Mouse (Mus musculus) liver, embryonic 14.5 days (tissue): ENCODE measurements at regions not wholly inside any gene's neighbourhood (a gene's known extent, or its start where the extent isn't known, plus 50 kb on each side); places are given as distances from the start of the nearest gene placed in this dataset.

ENCODE experiments used
- CTCF ChIP-seq: IDR thresholded peaks from 2 replicates; pipeline ENCODE4 v1.5.1; 2016; ENCODE audit warnings: antibody characterized with exemption, low read depth, control low read depth
- EP300 ChIP-seq: IDR thresholded peaks from 2 replicates; pipeline ENCODE4 v1.6.1; 2016; ENCODE audit warnings: antibody characterized with exemption, low read depth

- TF ChIP-seq CTCF (no peak), EP300 (no peak)
Measured at GRCm38 (mm10) chr12:77891452-77891851, 302.6 kb upstream of the Gm6657 start.
